Mouse (Mus musculus) splenic B cell, adult 2 months (primary cell): Measurements from ENCODE around the gene Brsk2.

Source experiments
- DNase-seq: peaks from one replicate; pipeline ENCODE4 v3.0.0-alpha.2; 2011; ENCODE audit warnings: low read depth, low spot score
- H3K27me3 ChIP-seq: 2 replicates; pipeline ENCODE4 v1.6.1; 2012; ENCODE audit warnings: mild to moderate bottlenecking, low read length, moderate library complexity, mixed read lengths; ENCODE audit not compliant: control insufficient read depth, poor library complexity, insufficient read depth, severe bottlenecking
- H3K36me3 ChIP-seq: 2 replicates; pipeline ENCODE4 v1.6.1; 2012; ENCODE audit warnings: mild to moderate bottlenecking, low read length, moderate library complexity, mixed read lengths; ENCODE audit not compliant: control insufficient read depth, poor library complexity, insufficient read depth, severe bottlenecking

Brsk2 gene

GRCm38 (mm10) chr7:142034198-142034597, 84.6 kb downstream of the Brsk2 start:
- DNase-seq = no peak
- no peaks in the 10 kb centered on the region for H3K36me3 ChIP-seq
- H3K27me3 ChIP-seq = no peaks in the 10 kb centered on the region

GRCm38 (mm10) chr7:142035048-142035811, 85.7 kb downstream of the Brsk2 start:
- no peaks in the 10 kb centered on the region for H3K36me3 ChIP-seq
- no peak for DNase-seq
- no peaks in the 10 kb centered on the region for H3K27me3 ChIP-seq

GRCm38 (mm10) chr7:142037553-142038170, 88.1 kb downstream of the Brsk2 start:
- Histone ChIP-seq H3K27me3 (no peaks in the 10 kb centered on the region), H3K36me3 (no peaks in the 10 kb centered on the region)
- peak; percentile 71 for DNase-seq

- DNase-seq = no peak
- no peaks in the 10 kb centered on the region for H3K27me3 ChIP-seq
- H3K36me3 ChIP-seq = no peaks in the 10 kb centered on the region
Observed at GRCm38 (mm10) chr7:142040756-142041155, 91.2 kb downstream of the Brsk2 start.

GRCm38 (mm10) chr7:142045344-142045743, 95.8 kb downstream of the Brsk2 start:
- no peak for DNase-seq
- Histone ChIP-seq H3K27me3 (no peaks in the 10 kb centered on the region), H3K36me3 (no peaks in the 10 kb centered on the region; the same call in none of the 2 replicates)

- DNase-seq = no peak
- no peaks in the 10 kb centered on the region for H3K27me3 ChIP-seq
- no peaks in the 10 kb centered on the region; the same call in none of the 2 replicates for H3K36me3 ChIP-seq
Observed at GRCm38 (mm10) chr7:142045932-142046331, 96.4 kb downstream of the Brsk2 start.

GRCm38 (mm10) chr7:142050536-142050935, 101.0 kb downstream of the Brsk2 start:
- Histone ChIP-seq H3K27me3 (no peaks in the 10 kb centered on the region), H3K36me3 (no peaks in the 10 kb centered on the region; the same call in none of the 2 replicates)
- no peak for DNase-seq
